Mouse (Mus musculus) bone marrow macrophage, adult 2 months (primary cell): ENCODE data around the gene Pde5a.

Source experiments
- CTCF ChIP-seq: IDR thresholded peaks from 2 replicates; pipeline ENCODE4 v1.5.1; 2012; ENCODE audit warnings: low read depth, mild to moderate bottlenecking, low read length, moderate library complexity
- POLR2A ChIP-seq: IDR thresholded peaks from 2 replicates; pipeline ENCODE4 v1.6.1; 2012; ENCODE audit warnings: mild to moderate bottlenecking, low read depth, low read length, borderline replicate concordance

DNA sequence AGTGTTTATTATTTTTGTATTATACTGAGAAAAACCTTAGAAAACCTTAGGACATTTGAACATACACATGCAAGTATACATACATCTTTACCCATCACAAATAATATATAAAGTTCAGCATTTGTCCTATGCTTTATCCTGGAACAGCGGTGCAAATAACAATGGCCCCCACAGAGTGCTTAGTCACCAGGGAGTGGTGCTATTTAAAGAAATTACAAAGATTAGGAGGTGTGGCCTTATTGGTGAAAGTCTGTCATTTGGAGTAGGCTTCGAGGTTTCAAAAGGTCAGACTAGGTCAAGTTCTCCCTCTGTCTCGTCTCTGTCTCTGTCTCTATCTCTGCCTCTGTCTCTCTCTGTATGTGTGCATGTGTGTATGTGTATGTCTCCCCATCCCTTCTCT, 32.9 kb upstream of the Pde5a start:
- no peak for TF ChIP-seq POLR2A
- no peak for TF ChIP-seq CTCF
